Mouse (Mus musculus) lung, postnatal 10 days (tissue): ENCODE data around the gene Ncs1.

Source experiments
- DNase-seq: peaks from one replicate; pipeline ENCODE4 v3.0.0; 2021

The Ncs1 gene

GRCm38 (mm10) chr2:31281138-31281537, 35.5 kb downstream of the Ncs1 start:
- no peak for DNase-seq

GRCm38 (mm10) chr2:31282266-31282665, 36.6 kb downstream of the Ncs1 start:
- DNase-seq: no peak

GRCm38 (mm10) chr2:31282880-31283279, 37.3 kb downstream of the Ncs1 start:
- no peak for DNase-seq

- no peak for DNase-seq
These were observed 38.9 kb downstream of the Ncs1 start for GRCm38 (mm10) chr2:31284531-31284930.

- peak; percentile 64 for DNase-seq
These were observed 45.8 kb downstream of the Ncs1 start for GRCm38 (mm10) chr2:31291421-31291820.

- DNase-seq: peak; percentile 82
These were observed 49.4 kb downstream of the Ncs1 start for GRCm38 (mm10) chr2:31294985-31295384.

- DNase-seq: no peak
These were observed 50.8 kb downstream of the Ncs1 start for GRCm38 (mm10) chr2:31296395-31296794.

- peak; percentile 81 for DNase-seq
These were observed 52.1 kb downstream of the Ncs1 start for GRCm38 (mm10) chr2:31297602-31298268.

GRCm38 (mm10) chr2:31298814-31299213, 53.2 kb downstream of the Ncs1 start:
- no peak for DNase-seq

- DNase-seq: peak; percentile 42
These were observed 53.6 kb downstream of the Ncs1 start for GRCm38 (mm10) chr2:31299266-31299665.

GRCm38 (mm10) chr2:31299996-31300395, 54.4 kb downstream of the Ncs1 start:
- DNase-seq: peak; percentile 31

GRCm38 (mm10) chr2:31303177-31303576, 57.6 kb downstream of the Ncs1 start:
- no peak for DNase-seq

- DNase-seq: no peak
These were observed 58.6 kb downstream of the Ncs1 start for GRCm38 (mm10) chr2:31304191-31304590.

GRCm38 (mm10) chr2:31304801-31305665, 59.4 kb downstream of the Ncs1 start:
- no peak for DNase-seq

GRCm38 (mm10) chr2:31305684-31306083, 60.1 kb downstream of the Ncs1 start:
- peak; percentile 54 for DNase-seq

- DNase-seq: no peak
These were observed 62.6 kb downstream of the Ncs1 start for GRCm38 (mm10) chr2:31308257-31308656.

- DNase-seq: no peak
These were observed 63.9 kb downstream of the Ncs1 start for GRCm38 (mm10) chr2:31309549-31309948.

- DNase-seq: no peak
These were observed 68.4 kb downstream of the Ncs1 start, which contains the start of gene Hmcn2 for GRCm38 (mm10) chr2:31314007-31314465. Hmcn2 (plus strand) TSS chr2:31314415.

GRCm38 (mm10) chr2:31318162-31318561, 72.5 kb downstream of the Ncs1 start:
- DNase-seq: no peak

- DNase-seq: no peak
These were observed 73.6 kb downstream of the Ncs1 start for GRCm38 (mm10) chr2:31319200-31319599.

GRCm38 (mm10) chr2:31327186-31327585, 81.6 kb downstream of the Ncs1 start:
- no peak for DNase-seq

GRCm38 (mm10) chr2:31337706-31338330, 92.2 kb downstream of the Ncs1 start:
- peak; percentile 85 for DNase-seq

- DNase-seq: peak; percentile 87
These were observed 94.2 kb downstream of the Ncs1 start for GRCm38 (mm10) chr2:31339826-31340225.
